Mouse (Mus musculus) CD4-positive, CD25-positive, alpha-beta regulatory T cell, adult 4 months (primary cell): ENCODE measurements around the gene Wdr78. TPM values are rescaled to one million over a fixed set of nuclear protein-coding genes. Genes with fewer than 3 reads are reported as not detected.

Experiments
- ATAC-seq: one replicate; pipeline ENCODE4 v1.8.0; 2017
- polyA plus RNA-seq, 2 experiments: library from polyadenylated mRNA; unstranded; fragments of 100-300 nt; shearing (Covaris generic); gene quantifications; one replicate each; pipeline ENCODE4 v1.2.1; 2017

Wdr78 gene
- polyA plus RNA-seq, 2 experiments from 2014 or later = 3.2 to 3.4 TPM

DNA sequence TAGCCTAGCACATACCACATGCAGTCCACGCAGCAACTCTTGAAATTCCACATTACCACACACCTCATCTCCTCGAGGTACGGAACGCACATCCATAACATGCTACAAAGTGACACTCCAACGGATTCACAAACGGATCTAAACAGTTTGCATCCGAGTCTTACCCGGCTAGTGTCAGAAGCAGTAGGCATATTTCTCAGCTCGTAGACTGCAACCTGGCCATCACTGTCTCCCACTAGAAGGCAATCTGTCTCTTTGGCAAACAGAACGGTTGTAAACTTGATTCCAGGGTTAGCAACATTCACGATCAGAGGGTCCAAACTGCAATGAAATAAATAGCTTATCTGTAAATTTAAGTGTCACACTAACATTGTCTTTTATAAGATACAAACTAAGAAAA lies 66.3 kb downstream of the Wdr78 start:
- no peak for ATAC-seq

DNA sequence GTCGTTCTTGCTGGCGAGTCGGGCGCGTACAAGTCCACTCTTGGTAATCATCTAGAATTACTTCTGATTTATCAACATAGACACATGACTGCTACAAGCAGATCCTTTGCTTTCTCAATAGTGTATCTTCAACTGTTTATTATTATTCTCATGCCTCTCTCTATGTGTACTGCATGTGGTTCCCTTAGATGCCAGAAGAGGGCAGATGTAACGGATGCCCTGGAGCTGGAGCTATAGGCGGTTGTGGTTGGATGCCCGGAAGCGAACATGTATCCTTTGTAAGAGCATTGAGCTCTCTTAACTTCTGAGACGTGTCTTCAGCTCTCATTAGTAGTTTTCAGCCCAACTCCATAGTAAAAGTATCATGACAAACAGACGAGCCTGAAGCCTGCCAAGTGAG lies 71.4 kb downstream of the Wdr78 start:
- ATAC-seq = peak; percentile 53

DNA sequence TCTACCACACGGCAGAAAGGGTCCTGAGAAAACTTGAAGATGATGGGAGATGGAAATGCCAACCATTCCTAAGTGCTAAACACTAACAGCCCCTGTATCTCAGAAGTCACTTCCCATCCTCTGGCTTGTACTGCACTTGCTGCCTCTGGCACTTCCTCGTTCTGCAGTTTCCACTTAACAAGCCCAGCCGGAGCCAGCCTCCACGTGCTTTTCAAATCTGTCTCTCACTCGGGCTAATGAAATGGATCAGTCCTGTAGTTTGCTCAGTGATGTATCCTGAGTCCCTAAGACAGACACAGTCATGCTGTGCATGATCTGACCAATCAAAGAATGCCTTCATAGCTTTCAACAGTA lies 74.5 kb downstream of the Wdr78 start:
- no peak for ATAC-seq

DNA sequence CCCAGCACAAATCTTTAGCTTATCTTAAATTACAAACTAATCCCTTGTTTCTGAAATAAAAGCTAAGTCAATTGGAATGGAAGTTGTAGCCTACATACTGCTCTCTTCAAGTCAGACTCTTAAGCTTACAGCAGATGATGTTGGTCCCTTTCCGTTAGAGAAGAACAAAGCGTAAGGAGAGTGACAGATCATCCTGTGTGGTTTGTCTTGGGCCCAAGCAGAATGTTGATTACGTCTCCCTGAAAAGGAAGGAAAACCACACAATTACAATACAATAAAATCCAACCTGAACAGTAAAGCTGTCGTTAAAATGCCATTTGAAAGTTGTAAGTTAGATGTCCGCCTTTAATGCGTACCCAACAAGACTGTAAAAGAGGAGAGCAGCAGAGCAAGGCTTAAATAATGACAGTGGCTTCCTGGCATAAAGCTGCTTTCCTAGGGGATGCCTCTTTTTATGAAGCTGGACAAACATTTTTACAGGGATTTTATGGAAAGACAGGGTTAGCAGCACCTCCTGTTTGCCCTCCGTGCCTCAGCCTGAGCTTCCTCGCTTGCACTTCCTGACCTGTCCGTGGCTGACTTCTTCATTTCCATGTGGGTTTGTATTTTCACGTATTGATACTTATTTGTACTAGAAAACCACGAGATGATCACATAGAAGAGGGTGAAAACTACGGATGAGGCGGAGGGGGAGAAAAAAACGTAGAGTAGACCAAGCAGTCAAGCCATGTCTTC lies 75.1 kb downstream of the Wdr78 start:
- peak; percentile 77 for ATAC-seq

DNA sequence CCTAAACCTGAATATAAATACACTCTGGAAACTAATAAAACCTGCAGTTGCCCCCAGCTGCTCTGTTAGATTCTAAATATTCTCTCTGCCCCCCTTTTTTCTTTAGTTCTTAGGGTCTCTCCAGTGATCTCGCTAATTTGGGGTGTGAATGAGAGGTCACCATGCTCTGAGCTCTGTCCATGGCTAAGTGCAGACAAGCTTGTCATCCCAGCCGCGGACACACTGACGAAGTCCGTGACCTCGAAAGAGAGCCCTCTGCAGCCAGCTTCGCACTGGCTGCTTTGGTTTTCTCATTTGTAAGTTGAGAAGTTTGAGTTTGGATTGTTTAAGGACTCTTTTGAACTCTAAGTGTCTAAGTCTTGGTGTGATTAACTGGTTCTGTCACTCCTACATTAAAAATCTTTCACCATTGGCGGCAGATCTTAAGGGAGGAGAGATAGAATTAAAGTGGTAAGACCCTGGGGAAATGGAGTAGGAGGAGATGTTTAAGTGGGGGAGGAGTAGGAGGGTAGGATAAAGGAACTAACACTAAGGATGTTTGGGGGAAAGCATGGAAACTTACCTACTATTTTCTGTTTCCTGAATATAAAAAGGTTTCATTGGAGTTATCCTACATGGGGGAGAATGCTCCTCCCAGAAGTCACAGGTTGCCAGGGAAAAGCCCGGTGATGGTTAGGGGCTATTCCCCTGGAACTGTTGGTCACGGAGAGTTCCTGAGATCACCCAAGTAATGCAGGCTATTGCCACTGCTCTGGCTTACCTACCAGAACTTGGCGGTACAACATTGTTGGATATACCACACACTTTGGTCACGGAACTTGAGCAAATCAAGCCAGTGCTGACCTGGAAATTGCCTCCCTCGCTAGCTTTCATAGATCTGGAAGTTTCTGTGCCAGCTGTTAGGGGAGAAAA lies 85.9 kb downstream of the Wdr78 start:
- no peak for ATAC-seq

DNA sequence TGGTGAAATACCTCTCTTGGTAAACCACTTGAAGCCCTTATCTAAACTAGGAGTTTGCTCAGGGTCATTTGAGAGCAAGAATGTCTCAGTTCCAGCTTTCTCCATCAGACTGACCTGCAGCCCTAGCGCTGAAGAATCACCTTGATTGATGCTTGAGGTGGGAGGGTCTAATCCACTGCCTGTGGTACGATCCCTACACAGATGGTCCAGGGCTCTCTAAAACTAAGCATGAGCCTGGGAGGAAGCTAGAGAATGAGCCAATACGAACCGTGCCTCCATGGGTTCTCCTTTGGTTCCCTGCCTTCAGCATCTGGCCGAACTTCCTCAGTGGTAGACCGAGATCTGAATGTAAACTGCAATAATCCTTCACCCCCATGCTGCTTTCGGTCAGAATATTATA lies 86.6 kb downstream of the Wdr78 start:
- ATAC-seq = no peak

DNA sequence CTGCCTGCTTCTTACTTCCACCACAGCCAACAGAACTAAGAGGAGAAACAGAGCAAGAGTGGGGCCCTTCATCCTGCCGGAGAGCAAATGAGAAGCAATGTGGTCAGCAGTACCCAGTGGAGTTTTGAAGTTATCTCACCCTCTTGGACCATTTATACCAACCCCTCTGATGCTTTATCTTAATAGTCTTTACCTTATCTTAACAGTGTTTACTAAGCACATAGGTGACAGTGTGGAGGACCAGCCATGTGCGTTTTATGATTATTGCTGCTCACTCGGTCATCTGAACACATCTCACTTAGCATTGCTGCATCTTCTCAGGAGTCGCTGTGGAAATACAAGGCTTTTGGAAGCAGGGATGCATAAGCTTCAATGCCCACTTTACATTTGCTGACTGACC lies 87.7 kb downstream of the Wdr78 start, which contains the start of gene Insl5:
Insl5 (minus strand) TSS at position 222 of the 400 bp plus-strand sequence.
- ATAC-seq = no peak

DNA sequence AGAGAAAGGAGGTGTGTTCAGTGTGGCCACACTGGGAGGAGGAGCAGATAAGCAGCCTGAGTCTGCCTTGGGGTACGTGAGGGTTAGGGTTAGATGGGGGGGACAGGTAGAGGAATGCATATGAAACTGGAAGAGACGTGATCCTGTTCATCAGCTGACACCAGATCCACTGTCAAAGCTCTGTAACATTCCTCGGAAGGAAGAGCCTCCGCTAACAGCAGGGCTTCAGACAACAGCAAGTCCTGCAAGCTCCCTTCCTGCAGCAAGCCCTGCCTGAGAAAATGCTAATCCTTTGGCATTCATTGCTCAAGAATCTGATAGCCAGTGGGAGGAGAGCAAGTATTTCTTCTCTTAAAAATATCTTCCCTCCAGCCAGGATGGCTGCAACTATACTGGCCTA lies 100.9 kb downstream of the Wdr78 start:
- ATAC-seq = no peak

DNA sequence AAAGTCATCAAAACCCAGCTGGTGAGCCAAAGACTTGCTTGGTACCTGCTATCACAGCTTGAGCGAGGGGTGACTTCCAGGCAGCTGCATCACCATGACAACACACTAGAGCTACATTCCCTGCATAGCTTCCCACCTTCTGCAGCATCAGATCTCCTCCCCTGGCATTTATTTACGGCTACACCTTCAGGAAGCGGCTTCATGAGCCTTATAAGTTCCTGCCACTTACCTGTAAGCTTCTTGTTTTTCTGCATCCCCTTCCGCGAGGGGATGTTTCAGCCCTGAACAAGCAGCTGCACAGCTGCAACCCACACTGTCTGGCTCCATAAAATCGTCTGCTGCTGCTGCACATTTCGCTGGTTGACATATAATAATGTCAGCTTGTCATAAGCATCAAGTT lies 102.5 kb downstream of the Wdr78 start:
- ATAC-seq = no peak

DNA sequence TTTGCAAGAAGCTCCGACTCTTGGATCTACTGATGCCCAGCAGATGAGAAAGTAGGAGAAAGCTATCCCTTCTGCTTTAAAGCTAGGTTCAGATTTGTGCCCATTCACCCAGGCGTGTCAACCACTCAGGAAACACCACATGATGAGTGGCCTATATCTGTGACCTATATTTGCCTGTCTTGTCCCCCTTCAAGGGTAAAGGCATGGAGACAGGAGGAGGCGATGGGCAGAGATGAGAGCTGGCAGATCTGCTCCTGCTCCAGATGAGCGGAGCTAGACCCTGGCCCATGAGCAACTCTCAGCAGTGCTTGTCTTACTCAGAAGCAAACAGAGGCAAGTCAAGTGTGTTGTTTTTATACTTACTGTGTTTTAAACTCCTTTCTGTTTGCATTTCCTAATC lies 103.6 kb downstream of the Wdr78 start:
- ATAC-seq = no peak

DNA sequence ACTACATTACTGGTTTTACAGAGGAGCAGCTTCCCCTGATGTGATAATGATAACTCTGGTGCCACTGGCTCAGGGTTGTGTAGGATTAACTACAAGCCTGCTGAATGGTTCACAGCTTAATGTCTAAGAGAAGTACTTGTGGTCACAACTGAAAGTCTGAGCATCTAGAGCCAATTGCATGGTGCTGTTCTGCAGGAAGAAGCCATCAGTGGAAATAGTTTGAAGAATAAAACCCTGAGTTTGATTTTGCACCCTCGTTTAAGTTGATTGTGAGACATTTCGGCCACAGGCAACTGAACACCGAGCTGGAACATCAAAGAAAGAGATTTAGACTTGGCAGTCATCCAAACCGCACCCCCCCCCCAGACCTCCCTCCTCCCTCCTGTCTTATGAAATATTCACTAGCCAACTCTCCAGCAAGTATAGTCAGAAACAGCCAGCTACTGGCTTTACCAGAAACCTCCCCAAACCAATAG lies 107.4 kb downstream of the Wdr78 start:
- peak; percentile 84 for ATAC-seq

DNA sequence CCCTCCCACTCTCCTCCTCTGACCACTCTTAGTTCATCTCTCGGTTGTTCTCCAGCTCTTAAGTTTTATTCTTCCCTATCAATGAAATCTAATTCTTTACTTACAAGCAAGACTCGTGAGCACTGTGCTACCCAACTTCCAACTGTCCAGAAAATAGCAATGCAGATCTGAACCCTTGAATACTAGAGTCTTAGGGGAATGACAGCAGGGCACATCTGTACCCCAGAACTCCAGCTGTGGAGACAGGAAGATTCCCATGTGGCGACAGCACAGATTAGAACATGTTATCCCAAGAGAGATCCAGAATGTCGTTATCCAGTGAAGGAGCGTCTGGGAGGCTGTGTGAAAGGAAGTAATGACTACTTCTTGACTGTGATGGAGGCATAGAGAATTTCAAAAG lies 108.1 kb downstream of the Wdr78 start:
- ATAC-seq = no peak

DNA sequence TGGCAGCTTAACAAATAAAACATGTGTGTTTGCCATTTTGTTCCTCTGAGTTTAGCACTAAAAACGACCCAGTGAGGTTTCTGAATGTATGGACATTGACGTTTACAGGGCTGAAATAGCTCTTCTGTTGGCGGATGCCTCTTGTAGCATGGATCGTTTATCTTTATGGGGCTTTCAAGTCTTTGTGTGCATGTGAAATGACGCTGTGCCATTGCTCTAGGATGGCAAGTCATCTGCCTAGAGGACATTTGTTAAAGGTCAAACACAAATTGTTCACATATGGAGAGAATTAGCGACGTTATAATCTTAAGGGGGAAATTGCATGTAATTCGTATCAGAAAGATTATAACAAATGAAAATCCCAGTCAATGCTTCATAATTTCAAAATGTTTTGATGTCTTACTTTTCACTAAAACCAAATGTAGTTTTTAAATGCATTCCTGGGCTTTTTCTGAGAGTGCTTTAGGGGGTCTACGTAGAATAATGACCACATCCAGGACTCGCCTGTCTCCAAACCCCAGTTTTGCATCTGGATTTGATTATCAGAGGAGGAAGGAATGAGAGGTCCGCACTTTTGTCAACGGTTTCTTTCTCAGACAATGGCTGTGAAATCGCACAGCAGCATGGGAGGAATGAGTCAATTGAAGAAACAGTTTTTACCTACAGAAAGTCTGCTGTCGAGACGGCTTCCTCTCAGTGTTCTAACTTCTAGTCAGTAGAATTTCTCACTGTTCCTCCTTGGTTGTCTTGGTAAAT lies 109.0 kb downstream of the Wdr78 start:
- peak; percentile 20 for ATAC-seq

DNA sequence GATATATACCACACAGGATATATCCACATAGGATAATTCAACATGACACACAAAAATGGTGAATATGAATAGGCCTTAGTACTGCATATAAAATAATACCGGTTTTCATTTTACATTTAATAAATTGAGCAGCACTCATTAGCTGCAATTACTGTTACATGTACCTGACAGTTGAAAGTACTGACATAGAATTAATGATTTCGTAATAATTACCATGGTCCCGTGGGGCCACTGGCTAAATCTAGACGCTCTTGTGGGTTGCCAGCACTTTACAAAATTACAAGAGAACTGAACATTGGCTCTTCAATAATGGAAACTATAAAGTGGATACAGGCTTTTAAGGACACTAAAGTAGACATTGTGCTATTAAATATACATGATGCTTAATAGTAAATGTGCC lies 109.7 kb downstream of the Wdr78 start:
- no peak for ATAC-seq

DNA sequence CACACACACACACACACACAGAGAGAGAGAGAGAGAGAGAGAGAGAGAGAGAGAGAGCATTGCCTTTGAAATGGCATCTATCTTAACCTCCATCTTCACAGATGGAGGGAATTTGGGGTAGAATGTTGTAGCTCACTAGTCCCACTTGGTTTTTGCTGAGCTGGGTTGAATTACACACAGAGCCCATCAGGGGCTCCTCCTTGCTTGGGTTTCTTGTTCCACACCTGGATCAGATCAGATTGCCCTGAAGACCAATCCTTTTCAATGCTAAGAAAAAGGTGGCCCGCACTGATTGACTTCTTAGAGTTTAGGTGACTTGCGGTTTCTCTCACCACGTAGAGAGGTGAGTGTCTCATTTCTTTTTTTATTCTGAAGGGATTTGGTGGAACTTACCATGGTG lies 122.7 kb downstream of the Wdr78 start:
- no peak for ATAC-seq

DNA sequence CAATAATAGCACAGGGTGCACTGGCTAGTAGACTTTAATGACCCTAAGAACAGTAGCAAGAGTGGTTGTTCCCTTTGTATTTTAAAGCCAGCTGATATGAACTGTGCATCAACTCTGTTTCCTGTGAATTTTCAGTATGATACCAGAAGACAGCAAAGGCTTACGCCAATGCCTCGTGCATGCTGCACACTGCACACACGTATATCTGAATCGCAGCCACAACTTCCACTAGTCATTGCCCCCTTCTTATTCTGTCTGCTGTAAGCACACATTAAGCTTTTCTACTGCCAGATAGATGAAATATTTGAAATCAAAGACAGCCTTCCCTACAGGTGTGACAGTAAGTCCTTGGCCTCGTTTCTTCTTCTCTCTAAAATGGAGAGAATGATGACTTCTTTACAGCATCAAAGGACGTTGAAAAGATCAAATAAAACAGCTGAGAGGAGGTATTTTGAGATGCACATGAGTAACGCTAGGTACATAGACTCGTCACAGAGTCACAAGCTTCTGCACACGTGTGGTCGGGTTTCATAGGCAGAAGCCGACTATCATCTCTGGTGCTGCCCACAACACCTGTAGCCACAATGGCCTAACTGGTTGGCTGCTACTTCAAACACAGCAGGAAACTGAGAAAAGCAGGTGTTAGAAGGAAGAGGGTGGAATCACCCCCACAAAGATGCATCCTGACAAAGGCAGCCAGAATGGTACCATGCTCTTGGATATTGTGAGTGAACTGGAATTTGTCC lies 123.6 kb downstream of the Wdr78 start:
- ATAC-seq = peak; percentile 50

DNA sequence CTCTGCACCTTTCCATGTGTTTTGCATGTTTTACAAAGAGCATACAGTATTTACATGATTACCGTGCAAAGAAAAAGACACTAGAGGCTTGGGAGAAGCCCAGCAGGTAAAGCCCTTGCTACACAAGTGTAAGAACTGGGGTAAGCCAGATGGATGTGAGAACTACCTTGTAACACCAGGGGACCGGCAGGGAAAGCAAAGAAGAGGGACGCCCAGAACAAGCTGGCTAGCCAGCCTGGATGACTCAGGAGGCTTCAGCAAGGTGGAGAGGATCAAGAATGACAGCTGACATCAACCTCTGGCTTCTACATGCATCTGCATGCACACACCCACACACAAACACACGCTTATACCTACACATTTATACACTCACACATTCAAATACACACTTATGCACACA lies 124.3 kb downstream of the Wdr78 start:
- ATAC-seq = no peak

DNA sequence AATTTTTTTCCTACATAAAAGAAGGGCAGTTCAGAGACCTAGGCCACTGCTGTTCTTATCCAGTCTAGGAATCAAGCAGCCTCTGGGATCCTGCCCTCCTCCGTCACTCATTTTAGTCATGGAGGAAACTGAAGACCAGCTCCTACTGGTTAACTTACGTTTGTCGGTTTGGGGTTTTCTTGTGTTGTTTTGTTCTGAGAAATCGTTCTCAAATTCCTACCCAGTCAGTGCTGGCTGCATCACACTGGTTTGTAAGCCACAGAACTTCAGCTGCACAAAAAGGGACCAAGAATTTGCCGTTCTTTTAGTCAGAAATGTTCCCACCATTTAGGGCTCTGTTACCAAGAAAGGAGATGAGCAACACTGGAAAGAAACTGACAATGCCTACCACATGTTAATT lies 125.0 kb downstream of the Wdr78 start:
- ATAC-seq = peak; percentile 41

DNA sequence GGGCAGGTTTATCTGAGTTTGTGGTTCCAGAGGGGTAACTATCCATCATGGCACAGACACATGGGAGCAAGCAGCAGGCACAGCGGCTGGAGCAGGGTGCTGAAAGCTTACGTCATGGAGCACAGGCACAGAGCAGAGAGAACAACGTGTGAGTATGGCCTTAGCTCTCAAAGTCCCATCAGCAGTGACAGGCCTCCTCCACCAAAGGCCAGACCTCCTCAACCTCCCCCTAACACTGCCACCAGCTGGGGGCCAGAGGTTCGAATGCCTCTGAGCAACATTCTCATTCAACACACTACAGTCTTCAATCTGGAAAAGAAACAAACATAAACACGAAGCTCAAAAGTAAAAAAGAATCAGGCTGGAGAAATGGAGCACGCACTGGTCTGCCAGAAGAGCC lies 125.8 kb downstream of the Wdr78 start:
- ATAC-seq = no peak
